Mouse (Mus musculus) retina, postnatal 1 day (tissue): ENCODE measurements at regions not wholly inside any gene's neighbourhood (a gene's known extent, or its start where the extent isn't known, plus 50 kb on each side); places are given as distances from the start of the nearest gene placed in this dataset.

Experiments used
- DNase-seq: peaks from one replicate; pipeline ENCODE4 v3.0.0-alpha.2; 2012

DNA sequence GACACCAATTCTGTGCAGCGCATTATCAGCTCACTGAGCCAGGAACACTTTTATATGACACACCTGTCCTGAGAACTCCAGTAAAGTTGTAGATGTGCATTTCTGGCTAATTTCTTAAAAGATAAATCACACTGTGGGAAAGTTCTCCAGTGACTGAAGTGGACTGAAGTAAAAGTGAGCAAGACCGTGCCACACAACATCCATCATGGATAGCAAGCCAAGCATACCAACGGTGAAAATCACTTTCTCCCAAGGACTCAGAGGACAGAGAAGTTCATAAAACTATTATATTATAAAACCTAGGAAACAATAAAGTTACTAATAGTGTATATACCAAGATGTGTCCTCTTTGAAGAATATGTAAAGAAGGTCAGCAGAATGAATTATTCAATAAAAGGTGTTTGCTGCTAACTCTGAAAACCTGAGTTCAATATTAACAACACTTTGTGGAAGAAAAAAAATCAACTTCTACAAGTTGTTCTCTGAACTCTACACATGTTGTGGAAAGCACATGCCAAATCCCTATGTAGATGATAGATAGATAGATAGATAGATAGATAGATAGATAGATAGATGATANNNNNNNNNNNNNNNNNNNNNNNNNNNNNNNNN, 298.2 kb upstream of the Igbp1b start:
- DNase-seq: no peak

DNA sequence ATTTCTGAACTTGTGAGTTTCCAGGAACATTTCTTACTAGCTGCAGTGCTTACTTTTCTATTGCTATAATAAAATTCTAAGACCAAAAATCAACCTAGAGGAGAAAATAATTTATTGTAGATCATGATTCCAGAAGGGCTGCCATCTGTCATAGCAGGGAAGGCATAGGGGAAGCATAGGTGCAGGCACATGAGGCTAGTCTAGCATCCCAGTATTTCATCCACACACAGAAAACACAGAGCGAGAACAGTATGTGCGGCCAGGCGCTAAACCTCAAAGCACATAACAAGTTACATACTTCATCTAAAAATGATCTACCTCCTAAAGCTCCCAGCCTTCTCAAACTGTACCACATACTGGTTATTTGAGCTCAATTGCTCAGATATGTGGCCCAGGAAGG, 292.5 kb upstream of the Igbp1b start:
- DNase-seq: no peak

DNA sequence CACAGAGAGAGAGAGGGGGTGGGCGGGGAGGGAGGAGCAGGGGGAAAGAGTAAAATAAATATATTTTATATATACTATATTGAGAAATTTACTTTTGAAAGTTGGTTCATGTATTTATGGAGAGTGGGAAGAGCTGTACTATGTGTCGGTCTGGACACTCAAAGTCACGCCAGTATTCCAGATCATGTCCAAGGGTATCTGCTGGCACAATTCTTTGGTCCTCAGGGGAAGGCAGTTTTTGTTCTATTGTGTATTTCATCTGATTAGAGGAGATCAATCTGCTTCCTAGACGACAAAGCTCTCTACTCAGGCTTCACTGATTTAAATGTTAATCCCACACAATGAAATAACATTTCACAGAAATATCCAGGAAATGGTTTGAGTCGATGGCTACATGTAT, 288.3 kb upstream of the Igbp1b start:
- no peak for DNase-seq

DNA sequence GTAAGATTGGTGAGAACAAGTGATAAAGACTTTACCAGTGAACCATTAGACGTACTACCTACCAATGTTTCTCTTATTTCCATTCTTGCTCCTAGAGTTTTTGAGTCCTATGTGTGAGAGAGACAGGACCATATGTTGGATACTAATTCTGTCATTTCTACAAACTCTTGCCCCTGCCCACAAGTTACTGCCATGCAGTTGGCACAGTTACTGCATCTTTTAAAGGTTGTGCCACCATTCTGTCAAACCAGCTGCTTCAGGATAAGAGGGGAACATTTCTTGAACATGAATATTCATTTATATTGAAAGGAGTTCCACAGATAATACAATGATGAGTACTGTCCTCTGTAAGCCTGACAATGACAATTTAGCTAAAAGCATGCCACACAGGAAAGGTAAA, 287.1 kb upstream of the Igbp1b start:
- no peak for DNase-seq

DNA sequence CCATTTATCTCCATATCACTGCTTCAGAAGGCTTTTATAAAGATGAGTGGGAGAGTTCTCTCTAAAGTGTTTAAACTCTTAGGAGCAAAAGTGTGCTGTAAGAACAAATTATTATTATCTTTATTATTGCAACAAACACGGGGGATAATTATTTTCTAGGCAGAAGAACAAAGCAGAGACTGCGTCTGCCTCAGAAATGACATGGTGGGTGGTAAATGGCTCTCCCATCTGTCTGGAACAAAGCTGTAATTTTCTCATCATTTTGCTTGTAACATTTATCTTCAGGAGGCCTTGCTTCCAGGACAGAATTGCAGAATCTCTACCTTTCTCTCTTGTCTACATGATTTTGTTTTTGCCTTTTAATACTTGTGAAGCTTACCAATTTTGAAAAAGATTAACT, 261.8 kb upstream of the Igbp1b start:
- DNase-seq: no peak

DNA sequence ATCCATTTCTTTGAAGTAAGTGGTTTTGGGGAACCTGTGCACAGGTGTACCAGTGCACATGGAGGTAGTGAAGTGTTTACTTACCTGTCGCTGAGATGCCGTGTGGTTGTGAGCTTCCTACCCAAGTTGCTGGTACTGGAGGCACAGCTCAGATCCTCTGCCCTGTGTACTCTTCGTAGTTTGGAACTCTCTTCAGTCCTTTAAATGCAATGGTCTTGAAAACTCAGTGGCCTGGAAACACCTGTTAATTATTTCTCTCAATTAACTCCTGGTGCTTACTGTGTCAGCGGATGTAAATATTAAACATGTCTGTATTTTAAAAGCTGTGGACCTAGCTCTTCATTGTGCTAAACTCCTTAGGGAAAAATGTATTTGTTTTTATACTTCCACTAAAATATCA, 261.2 kb upstream of the Igbp1b start:
- DNase-seq: no peak

DNA sequence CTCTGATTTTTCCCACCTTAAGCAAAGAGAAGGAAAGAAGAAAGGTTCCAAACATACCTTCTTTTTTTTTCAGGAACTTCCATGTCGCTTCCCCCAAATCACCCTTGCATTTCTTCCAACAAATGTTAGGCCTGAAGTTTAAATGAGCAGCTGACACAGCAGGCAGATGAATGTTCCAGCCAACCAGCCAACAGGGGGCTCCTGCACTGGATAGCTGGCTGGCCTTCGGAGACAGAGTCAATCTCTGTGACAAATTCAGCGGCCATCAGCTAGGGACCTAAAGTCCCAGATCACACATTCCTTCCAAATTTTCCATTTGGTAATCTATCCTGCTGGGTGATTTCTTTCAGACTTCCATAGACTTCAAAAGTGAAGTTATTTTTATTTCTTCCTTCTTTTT, 256.6 kb upstream of the Igbp1b start:
- DNase-seq: no peak

DNA sequence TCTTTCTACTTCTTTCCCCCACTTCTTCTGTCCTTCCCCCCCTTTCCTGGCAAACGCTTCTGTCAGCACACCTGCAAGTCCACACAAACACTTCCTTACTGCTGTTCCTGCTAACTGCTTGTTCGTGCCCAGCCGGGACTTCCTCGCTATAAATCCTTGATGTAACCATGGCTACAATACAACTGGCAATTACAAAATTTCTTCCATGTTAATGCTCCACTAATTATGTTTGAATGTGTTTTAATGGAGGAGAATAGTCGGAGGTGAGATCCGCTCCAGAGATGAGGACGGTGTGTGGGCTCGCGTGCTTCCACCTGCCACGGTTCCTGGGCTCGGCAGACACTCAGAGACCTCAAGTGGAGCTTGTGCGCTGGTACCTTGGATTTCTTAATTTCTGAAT, 215.3 kb upstream of the Igbp1b start:
- DNase-seq: peak; percentile 27

DNA sequence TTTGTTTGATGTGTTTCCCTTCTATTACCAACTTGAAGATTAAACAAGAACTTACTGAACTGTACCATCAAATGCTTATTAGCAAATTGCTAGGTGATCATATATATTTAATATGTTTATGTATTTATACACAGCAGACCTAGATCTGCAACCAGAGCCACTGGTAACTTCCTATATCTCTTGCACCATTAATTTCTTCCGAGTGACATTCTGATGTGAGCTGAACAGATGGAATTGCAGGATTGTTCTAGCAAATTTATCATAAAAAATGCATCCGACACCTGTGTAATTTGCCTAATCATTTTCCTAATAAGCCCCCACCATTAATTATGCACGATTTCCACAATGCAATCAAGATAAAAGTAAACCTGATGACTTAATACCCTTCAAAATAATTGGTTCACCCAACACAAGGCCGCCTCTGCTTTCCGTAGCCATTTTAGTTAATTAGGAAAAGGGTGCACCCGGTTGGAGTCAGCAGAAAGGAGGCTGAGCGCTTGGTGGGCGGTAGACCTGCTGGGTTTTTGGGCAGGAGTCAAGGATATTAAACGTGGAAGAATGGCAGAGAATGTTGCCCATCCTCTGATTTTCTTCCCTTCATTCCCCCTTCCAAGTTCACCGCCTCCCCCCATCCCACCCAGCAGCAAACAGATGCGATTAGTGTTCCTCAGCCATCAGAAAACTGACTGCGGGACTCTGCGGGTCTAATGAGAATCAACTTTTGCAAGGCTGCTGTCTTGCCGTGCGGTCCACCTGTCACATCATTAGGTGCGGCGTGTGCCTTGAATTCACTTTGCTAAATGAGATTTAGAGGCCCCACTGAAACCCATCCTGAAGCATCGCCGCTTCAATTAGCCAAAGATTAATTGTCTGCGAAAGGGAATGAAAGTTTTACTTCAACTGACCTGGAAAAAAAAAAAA, 214.4 kb upstream of the Igbp1b start:
- DNase-seq: peak; percentile 54

DNA sequence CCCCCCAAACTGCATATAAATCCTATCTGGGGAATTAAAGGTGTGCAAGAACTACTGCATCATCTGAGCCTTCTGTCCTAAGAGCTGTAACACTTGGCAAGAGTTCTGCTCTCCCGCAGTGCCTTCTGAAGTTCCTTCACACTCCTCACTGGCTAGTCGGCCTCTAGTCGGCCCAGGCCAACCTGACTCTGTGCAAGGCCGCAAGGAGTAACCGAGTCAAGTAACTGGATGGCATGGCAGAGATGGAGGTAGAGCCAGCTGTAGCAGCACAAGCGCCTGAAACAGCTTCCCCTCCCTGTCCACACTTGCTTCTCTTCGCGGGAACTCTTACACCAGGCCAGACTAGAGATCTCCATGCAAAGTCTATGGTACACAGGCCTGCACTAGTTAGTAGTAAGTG, 179.7 kb upstream of the Igbp1b start:
- DNase-seq: no peak

DNA sequence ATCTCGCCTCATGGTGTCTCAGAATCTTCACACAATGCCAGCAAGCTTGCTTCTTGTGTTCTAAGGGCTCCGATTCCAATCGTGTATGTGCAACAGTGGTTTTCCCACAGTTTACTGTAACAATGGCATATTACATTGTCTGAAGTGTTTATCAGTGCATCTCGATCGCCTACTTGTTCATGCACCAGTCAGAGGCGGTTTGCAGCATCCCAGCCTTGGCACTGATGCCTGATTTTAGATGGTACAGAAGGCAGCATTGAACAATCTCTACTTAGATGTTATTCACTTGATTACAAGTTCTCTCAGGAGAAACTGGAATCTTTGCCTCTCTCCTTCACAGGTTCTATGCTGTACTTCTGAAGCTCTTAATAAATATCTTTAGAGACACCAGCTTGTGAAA, 176.5 kb upstream of the Igbp1b start:
- no peak for DNase-seq

DNA sequence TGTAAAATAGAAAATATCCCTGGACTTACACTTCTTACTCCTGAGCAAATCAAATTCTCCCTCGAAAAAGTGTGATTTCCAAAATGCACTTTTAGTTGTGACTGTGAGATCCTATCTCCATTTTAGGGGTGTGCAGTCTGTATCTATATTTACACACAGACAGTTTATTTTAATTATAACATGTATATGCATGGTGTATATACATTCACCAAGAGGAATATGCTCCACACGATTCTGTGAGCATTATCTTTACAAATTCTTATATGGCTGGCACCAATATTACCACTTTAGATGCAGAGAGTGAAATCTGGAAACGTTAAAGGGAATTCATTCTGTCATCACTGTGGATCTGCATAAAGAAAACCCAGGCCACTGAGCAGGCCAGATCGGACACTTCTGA, 143.5 kb upstream of the Igbp1b start:
- DNase-seq: no peak

DNA sequence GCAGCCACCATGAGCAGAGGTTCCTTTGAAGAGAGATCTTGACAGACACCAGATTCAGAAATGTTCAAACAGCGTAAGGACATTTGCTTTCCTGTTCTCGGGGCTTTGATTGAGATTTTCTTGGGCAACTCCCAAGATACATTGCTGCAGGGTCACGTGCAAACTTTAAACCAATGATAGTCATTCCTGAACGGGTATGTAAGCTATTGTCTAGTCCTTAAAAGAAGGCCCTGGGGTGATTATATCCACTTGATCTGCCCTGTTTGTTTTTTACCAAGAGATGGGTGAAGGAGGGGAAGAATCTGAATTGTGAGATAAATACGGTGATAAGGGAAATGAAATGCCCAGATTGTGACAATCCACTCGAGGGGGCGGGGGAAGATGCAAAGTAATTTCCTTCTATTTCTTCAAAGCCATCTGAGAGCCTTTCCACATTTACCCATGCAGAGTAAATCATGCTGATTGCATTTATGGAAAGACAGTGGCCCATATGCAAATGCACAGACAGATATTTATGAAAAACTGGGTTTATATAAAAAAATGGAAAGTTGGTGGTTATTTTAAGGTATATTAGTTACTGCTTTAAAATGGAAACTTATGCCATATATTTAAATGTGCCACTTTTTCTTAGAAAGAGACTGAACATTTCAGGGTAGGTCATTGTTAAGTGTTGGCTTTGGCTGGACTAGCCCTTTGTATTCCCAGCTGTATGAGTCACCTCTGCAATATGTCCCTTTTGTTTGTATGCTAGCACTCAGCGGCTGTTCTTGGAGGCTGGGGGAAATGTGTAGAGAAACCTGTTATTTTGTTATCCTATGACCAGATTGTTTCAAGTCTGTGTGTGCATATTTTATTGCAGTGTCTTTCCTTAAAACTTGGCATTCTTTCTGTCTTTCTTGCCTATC, 142.7 kb upstream of the Igbp1b start:
- DNase-seq: no peak

DNA sequence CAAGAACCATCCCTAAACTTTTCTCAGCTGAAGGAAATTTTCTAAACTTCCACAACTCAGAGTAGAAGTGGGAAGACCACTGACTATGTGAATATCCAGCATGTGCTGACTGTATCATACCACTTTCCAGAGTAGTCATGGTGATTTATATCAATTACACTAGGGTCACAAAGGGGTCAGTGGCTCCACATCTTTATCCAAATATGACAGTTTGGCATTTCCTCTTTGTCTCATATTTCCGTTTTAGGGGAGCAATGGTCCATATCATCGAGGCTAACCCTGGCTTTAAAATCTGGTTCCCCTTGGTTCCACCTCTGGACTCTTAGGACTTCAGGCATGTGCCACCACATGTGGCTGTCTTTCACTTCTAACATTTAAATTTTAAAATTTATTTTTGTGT, 136.4 kb upstream of the Igbp1b start:
- no peak for DNase-seq

DNA sequence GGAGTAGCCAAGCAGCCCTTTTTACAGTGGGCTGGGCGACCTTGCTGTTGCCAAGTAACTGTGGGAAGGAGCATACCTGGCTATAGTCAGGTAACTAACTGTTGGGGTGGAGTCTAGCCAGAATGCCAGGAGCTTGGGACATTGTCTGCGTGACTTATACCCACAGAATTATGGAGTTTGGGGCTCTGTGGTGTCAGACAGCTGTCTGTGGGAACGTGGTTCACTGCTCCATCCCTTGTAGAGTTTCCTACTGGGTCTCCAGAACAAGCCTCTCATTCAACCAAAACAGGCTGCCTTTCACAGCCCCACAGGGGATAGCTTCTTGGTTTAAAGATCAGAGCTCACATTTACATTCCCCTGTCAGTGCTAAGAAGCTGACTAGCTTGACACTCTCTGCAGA, 134.5 kb upstream of the Igbp1b start:
- no peak for DNase-seq

DNA sequence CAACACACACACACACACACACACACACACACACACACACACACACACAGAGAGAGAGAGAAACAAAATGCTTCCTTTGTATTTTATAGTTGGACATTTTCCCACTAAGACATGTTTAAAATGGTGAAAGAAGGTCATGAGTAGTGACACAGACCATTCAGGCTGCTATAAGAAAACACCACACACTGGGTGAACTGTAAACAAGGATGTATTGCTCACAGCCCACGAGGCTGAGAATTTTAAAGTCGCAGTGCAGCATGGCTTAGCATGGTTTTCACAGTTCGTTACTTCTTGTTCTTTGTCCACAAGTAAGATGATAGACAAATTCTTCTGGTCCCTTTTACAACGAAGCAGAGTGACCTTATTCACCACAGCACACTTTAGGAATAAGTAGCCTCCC, 124.6 kb upstream of the Igbp1b start:
- peak; percentile 18 for DNase-seq

DNA sequence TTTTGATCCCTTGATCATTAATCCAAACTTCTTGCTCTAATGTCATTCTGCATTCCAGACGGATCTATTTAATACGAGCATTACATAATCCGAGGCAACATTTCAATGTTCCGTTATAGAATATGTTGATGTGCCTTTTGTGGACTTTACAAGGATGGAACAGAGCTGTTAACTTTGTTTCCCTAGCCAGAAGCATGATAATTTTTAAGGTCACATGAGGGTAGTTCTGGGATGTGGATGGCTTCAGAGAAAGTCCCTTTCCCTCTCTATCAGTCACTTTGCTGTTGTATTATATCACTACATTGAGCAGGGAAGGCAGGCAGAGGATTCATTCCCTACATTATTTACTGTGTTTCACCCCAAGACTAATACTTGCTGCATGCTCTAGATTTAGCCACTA, 124.1 kb upstream of the Igbp1b start:
- DNase-seq: peak; percentile 2

DNA sequence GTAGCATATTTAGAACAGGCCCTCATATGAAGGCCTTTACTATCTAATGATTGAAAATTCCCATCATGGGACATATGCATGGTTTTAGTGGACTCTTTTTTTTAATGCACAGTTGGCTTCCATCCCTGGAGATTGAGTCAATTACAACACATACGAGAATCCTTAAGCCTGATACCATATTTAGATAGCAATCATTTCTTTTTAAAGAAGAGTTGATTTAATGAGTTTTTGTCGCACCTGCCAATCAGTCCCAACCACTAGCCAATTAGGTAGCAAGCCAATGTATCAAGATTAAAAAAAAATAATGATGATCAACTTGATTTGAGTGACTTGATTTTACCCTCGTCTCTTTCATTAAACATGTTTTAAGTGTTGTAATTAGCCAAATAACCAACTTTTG, 103.6 kb upstream of the Igbp1b start:
- DNase-seq: no peak

DNA sequence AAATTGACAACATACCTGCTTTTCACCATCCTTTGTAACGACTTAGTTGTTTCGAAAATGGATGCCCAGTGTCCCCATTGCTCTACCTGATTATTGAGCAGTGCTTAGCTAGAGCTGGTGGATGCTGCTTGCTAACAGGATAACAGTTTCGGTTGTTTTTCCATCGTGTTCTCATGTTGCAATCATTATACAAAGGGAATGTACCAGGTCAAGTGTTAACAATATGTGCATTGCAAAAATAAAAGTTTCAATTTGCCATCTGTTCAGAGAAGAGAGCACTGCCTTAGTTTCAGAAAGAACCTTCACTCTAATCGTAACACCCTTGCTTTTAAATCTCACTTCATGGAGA, 96.6 kb upstream of the Igbp1b start:
- no peak for DNase-seq

DNA sequence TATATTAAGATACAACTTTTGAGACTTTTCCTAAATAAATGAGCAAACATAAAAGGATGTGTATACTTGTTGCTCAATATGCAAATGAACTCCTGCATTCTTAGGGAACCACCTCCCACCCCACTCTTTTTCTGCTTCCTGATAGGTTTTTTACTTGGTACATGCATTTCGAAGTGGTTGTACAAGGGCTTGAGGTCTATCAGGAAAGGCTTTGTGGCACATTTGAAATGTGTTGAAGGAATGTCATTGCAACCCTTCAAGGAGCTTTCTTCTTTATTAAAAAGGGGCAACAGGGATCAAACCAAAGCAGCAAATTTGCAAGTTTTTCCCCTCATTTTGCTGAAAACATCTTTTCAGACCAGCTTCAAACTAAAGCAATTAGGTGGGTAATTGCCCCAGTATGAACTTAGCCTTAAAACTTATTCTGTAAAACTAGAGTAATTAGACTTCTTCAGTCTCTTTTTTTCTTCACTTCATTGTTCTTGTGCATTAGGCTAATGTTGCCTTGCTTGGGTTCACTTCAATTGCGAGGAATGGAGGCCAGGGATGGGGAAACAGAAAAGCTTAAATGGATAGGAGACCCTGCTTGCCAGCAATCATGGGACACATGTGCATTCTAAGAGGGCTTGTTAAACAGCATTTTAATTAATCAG, 96.1 kb upstream of the Igbp1b start:
- peak; percentile 79 for DNase-seq

DNA sequence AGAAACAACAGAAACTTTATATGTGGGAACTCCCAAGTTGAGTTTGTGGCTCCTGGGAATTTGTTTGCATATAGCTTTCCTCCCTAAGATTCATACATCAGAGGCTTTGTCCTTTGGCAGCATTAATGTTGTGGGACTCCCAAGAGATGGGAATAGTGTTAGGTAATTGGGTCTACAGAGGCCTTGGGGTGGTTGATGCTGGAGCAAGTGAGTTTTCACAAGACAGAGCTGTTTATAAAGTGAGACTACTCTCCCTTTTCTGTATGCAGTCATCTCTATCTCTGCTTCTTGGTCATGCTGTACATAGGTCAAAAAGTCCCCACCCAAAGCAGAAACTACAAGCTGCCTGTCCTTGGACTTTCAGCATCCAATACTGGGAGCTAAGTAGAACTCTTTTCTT, 59.4 kb upstream of the Igbp1b start:
- no peak for DNase-seq
